Mouse (Mus musculus) fibroblast of lung, adult 2 months (primary cell): ENCODE results near the gene A030003K21Rik.

ENCODE experiments used
- DNase-seq: peaks from one replicate; pipeline ENCODE4 v3.0.0-alpha.2; 2011; ENCODE audit warnings: low read depth

A030003K21Rik gene

GRCm38 (mm10) chr1:82913025-82913424, 30.2 kb downstream of the A030003K21Rik start, which contains the start of gene A030005L19Rik:
A030005L19Rik (plus strand) TSS chr1:82913325.
- DNase-seq = no peak

- DNase-seq = no peak
Measured at GRCm38 (mm10) chr1:82905886-82906285, 37.3 kb downstream of the A030003K21Rik start.

- DNase-seq = no peak
Measured at GRCm38 (mm10) chr1:82901201-82901600, 42.0 kb downstream of the A030003K21Rik start.

GRCm38 (mm10) chr1:82900567-82900966, 42.6 kb downstream of the A030003K21Rik start:
- DNase-seq = no peak

GRCm38 (mm10) chr1:82893269-82893668, 49.9 kb downstream of the A030003K21Rik start:
- no peak for DNase-seq
